Mouse (Mus musculus) gastrocnemius, postnatal 25 days (tissue): ENCODE results near the gene Filip1l. TPM values are rescaled to one million over a fixed set of nuclear protein-coding genes. Genes with fewer than 3 reads are reported as not detected.

Experiments used
- DNase-seq: peaks from one replicate; pipeline ENCODE4 v3.0.0; 2022
- total RNA-seq, 2 experiments: library from RNA; stranded (reverse); gene quantifications; 1 replicate in 1 of 2; 2 replicates in 1 of 2; pipeline ENCODE4 v1.2.3; 2021

Filip1l gene
- total RNA-seq, 2 experiments from 2014 or later: 44.0 to 45.9 TPM

DNA sequence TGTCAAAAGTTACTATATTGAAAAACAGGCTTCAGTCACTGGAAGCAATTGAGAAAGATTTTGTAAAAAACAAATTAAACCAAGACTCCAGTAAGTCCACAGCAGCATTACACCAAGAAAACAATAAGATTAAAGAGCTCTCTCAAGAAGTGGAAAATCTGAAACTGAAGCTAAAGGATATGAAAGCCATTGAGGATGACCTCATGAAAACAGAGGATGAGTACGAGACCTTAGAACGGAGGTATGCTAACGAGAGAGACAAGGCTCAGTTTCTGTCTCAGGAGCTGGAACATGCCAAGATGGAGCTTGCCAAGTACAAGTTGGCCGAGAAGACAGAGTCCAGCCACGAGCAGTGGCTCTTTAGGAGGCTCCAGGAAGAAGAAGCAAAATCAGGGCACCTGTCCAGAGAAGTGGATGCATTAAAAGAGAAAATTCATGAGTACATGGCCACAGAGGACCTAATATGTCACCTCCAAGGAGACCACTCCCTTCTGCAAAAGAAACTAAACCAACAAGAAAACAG, 218.0 kb downstream of the Filip1l start:
- DNase-seq: peak; percentile 26

DNA sequence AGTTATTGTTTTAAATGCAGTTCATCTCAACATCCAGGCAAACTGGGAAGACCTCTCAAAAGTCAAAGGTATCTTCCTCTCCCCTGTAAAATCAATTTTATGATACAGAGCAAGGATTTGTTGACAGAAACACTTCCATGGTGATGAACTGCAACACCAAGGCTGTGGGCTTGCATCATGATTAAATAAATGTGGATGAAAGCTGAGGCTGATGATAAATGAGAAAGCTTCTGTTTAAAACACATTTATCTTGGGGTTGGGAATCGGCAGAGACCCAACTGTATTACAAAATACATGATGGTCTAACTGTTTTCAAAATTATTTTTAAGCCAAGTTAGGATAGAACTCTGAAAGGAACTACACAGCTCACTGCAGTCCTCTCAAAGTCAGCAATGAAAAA, 220.9 kb downstream of the Filip1l start:
- DNase-seq: no peak

DNA sequence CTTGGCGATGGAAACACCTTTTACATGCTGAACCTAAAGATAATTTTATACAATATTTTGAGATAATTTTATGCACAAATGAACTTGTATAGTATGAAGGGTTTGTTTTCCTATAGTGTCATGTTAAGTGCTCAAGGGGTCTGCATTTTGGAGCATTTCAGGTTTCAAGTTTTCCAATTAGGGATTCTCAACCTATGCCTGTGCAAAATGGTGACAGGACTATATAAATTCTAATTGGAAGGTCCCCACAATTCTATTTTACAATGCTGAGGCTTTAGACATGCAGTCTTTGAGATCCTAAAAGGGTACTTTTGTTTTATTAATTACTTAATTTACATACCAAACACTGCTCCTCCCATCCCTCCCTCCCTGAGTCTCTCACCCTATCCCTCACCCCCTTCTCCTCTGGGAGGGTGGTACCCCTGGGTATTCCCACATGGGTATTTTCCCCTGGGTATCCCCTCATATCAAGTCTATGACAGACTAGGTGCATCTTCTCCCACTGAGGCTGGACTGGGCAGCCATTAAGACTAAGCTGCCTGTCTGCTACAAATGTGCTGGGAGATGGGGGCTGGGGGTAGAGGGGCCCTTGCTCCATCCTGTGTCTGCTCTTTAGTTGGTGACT, 223.0 kb downstream of the Filip1l start:
- DNase-seq: no peak

DNA sequence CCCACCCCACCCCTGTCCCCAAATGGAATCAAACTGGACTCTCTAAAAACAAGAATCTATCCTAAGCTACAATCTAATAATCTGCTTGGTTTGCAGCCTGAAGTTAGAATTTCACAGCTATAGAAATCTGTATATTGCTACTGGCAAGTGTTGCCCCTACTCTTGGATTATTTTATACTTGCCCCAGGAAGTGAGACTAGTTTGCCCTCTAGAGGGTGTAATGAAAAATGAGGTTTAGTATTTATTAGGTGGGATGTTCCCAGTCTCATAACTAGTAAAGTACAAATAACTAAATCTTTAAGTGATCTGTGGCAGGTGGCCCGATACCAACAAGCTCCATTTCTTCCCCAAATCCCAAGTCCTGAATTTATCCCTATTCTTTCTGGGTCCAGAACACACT, 224.6 kb downstream of the Filip1l start:
- DNase-seq: no peak

DNA sequence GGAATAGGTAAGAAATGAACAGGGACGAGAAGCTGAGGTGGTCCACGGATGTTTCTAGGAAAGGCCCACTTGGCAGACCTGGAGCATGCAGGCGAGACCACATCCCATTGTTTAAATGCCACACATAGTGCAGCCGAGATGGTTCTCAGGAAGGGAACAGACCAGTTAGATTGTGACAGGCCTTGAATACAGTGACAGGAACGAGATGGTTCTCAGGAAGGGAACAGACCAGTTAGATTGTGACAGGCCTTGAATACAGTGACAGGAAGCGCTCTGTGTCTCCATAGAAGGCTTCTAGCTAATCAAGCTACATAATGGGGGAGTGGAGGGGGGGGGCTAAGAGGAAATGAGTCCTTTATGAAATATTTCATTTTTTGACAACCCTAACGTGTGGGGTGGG, 227.1 kb downstream of the Filip1l start:
- no peak for DNase-seq

DNA sequence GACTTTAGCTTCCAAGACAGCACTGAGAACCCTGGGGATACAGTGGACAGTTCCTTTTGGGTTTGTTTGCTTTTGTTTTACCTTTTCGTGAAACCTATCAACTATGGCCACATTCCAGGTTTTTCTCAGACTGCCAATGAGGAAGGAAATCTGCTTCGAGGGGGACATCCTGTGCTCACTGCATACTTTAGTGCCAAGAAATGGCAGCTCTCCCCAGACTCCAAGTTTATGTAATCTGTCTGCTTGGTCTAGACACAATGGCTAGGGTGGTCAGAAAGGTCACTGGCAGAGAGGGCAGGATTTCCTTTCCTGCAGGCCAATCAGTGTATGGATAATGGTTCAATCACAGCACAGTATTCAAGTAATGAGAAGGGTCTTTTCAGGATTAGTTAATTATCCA, 229.1 kb downstream of the Filip1l start:
- DNase-seq: no peak

DNA sequence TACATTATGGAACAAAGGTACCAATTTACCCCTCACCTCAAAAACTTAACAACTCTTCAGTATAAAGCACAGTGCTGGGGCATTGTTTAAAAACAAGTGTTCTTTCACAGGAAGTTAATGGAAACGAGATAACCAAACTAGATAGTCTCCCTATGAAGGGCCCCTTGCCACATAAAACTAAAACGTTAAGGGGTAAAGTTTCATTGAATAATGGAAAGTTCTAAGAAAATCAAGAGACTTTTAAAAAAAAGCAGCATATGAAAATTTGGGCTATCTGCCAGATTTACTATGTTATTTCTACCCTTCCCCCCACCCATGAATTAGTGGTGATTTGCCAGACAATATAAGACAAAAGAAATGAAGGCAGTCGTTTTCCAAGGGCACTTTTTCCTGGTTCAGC, 232.3 kb downstream of the Filip1l start:
- no peak for DNase-seq

DNA sequence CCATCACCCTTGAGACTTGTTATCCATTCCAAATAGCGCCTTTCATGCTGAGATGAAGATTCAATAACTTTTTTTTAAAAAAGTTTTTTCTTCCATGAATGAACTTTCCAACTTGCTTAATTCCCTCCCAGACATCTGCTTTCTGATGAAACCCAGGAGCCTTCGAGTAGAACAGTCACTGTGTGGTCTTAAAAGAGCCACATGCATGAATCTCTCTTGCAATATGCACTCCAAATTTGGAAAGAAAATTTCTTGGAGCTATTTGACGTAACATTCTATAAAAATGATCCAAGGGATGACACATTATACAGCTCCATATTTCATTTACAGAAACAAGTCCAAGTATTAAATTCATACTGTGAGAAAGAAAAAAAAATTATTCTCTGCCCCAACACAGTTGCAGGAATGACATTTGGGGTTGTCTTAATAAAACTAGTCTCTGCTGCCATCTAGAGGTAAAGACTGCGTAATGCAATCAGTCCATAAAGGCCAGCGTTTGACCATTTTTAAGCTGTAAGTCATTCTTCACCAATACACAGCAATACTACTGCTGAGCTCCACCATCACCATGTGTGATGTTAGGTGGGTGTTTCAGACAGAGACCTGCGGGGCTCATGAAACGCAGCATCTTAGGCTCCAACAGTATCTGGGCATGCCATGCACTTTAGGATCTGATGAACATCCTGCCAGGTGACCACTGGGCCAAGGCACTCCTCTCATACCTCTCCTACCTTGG, 240.7 kb downstream of the Filip1l start:
- DNase-seq: no peak

DNA sequence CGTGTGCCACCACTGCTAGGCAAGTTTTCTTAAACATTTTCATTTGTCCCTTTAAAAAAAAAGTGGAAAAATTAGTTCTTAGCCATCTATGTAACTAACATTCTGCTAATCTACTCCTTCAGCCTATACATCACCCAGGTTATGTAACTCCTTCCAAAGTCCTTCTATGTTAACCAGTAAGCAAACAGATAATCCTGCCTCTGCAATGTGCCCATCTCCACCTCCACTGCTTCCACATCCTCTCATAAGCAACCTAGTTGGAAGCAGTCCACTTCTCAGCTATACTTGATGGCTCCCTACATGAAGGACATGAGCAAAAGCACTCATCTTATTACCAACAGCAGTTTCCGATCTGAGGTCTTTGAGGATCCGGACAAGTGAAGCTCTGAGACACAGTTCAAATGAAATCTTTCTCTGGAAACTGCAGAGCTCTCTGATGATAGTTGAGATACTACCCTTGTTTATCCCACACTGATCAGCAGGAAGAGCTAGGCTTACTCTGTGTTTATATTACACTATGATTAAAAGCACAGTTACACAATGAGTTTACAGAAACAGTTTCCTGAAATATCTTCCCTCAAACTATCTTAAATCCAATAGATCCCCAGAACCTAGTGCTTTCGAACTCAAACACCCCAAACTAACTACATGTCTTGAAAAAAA, 244.5 kb downstream of the Filip1l start:
- DNase-seq: no peak

DNA sequence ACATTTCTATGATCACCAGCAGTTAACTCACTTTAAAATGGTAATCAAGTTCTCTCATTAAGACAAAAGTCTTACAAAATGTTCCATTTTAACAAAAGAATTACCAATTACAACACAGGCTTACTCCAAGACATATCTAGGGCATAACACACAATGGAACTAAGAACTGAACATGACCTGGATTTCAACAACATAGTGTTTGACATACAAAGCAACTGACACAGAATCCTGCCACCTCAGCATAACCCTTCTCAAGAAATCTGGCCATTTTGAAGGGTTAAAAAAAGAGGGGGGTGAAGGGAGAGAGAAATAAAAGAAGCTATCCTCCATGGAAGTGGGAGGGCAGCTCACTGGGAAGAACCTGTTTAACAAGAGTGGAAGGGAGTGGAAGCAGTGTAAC, 248.1 kb downstream of the Filip1l start:
- DNase-seq: no peak

DNA sequence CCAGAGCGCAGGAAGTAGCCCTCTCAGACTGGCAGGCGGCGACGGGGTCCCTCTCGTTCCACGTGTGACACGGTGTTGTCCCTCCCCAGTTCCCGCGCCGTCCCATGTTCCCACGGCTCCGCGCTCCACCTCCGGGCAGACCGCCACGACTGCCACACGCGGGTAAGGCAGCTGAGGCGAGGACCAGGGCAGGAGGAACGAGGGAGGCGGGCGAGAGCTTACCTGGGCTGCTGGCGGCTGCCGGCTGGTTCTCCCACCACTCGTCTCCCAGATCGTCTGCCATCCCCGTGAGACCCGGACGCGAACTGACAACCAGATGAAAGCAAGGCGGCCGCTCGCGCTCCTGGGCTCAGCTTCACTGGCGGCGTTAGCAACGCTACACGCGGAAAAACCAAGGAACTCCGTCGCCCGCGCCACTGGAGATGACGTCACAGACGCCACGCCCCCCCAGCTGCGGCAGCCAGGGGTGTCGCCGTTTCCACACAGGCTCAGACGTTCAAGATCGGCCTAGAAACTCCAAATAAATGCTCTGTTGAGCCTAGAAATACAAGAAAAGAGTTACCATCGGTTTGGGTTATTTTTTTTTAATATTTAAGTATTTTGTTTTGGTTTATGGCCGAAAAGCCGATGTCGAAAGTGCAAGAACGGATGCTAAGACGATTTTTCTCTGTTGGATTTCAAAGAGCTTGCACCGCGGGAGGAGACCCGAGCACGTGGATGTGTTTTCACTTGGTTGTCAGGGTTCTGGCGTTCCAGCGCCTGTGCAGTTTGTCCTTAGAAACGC, 253.7 kb downstream of the Filip1l start, which contains the start of gene Cmss1:
Gene Cmss1 (minus strand): TSS at position 421 of the 784 bp plus-strand sequence.
- peak; percentile 71 for DNase-seq

DNA sequence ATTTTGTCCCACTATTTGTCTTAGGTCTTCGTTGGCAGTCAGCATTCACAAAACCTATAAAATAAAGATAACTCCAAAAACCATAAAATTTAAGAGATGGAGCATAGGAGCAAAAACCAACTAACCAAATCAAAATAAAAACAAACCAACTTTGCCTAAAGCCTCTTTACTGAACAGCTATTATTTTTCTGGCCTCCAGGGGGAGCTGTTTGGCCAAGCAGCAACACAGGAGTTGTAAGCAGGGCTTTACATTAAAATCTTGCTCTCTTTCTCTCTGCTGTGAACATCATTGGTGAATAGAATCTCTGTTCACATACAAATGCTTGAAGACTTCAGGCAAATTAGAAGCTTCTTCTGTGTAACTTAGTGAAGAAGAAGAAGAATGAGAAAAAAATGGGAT, 258.9 kb downstream of the Filip1l start:
- no peak for DNase-seq

Other genes starting within 250 kb of the Filip1l start
- gene Tomm70a, start 231.4 kb upstream of the Filip1l start, total RNA-seq: 10 to 100 TPM; 32.5 to 33.9 TPM
- gene Nit2, start 185.8 kb upstream of the Filip1l start, total RNA-seq: 10 to 100 TPM; 25.4 to 25.8 TPM
- 10 to 100 TPM; 14.7 to 17.8 TPM for gene Tbc1d23, start 121.6 kb upstream of the Filip1l start, total RNA-seq
- gene Tmem30c, start 60.2 kb upstream of the Filip1l start, total RNA-seq: not detected